Mouse (Mus musculus): Measurements from ENCODE around the gene Hist4h4. TPM values are rescaled to one million over a fixed set of nuclear protein-coding genes. Genes with fewer than 3 reads are reported as not detected.

Hist4h4 gene
- total RNA-seq (2014; fragmentation: Nextera tagmentation) (28.8 and 33.6 TPM in 2 replicates), total RNA-seq (2017) (19.2 and 39.0 TPM in 2 replicates)

GRCm38 (mm10) chr6:136803739-136804633, at the start of gene Hist4h4:
Gene Hist4h4 (minus strand): TSS chr6:136804415.
- peak; percentile 68 for ATAC-seq (replicated peaks; ENCODE audit: low FRiP score, low TSS enrichment, poor library complexity, severe bottlenecking)

- ATAC-seq (replicated peaks; ENCODE audit: low FRiP score, low TSS enrichment, poor library complexity, severe bottlenecking): no peak
Measured at GRCm38 (mm10) chr6:136852762-136853161, 48.5 kb upstream of the Hist4h4 start.

- ATAC-seq (replicated peaks; ENCODE audit: low FRiP score, low TSS enrichment, poor library complexity, severe bottlenecking): no peak
Measured at GRCm38 (mm10) chr6:136852348-136852747, 48.1 kb upstream of the Hist4h4 start.

GRCm38 (mm10) chr6:136850267-136850666, 46.1 kb upstream of the Hist4h4 start:
- no peak for ATAC-seq (replicated peaks; ENCODE audit: low FRiP score, low TSS enrichment, poor library complexity, severe bottlenecking)

GRCm38 (mm10) chr6:136848971-136849370, 44.8 kb upstream of the Hist4h4 start:
- ATAC-seq (replicated peaks; ENCODE audit: low FRiP score, low TSS enrichment, poor library complexity, severe bottlenecking): 0 out of 2 replicates have a peak, but pooled peaks have one; percentile 20

- peak; percentile 83 for ATAC-seq (replicated peaks; ENCODE audit: low FRiP score, low TSS enrichment, poor library complexity, severe bottlenecking)
Measured at GRCm38 (mm10) chr6:136848399-136848798, 44.2 kb upstream of the Hist4h4 start.

- ATAC-seq (replicated peaks; ENCODE audit: low FRiP score, low TSS enrichment, poor library complexity, severe bottlenecking): peak; percentile 57
Measured at GRCm38 (mm10) chr6:136847790-136848189, 43.6 kb upstream of the Hist4h4 start.

- no peak for ATAC-seq (replicated peaks; ENCODE audit: low FRiP score, low TSS enrichment, poor library complexity, severe bottlenecking)
Measured at GRCm38 (mm10) chr6:136847267-136847666, 43.1 kb upstream of the Hist4h4 start.

GRCm38 (mm10) chr6:136845706-136846480, 41.7 kb upstream of the Hist4h4 start:
- no peak for ATAC-seq (replicated peaks; ENCODE audit: low FRiP score, low TSS enrichment, poor library complexity, severe bottlenecking)

- ATAC-seq (replicated peaks; ENCODE audit: low FRiP score, low TSS enrichment, poor library complexity, severe bottlenecking): no peak
Measured at GRCm38 (mm10) chr6:136844903-136845302, 40.7 kb upstream of the Hist4h4 start.

- no peak for ATAC-seq (replicated peaks; ENCODE audit: low FRiP score, low TSS enrichment, poor library complexity, severe bottlenecking)
Measured at GRCm38 (mm10) chr6:136837323-136837722, 33.1 kb upstream of the Hist4h4 start.

GRCm38 (mm10) chr6:136835352-136835751, 31.1 kb upstream of the Hist4h4 start, which contains the start of gene Smco3:
Gene Smco3 (minus strand): TSS chr6:136835452.
- ATAC-seq (replicated peaks; ENCODE audit: low FRiP score, low TSS enrichment, poor library complexity, severe bottlenecking): no peak

- no peak for ATAC-seq (replicated peaks; ENCODE audit: low FRiP score, low TSS enrichment, poor library complexity, severe bottlenecking)
Measured at GRCm38 (mm10) chr6:136831712-136832111, 27.5 kb upstream of the Hist4h4 start.

GRCm38 (mm10) chr6:136828681-136829080, 24.5 kb upstream of the Hist4h4 start:
- no peak for ATAC-seq (replicated peaks; ENCODE audit: low FRiP score, low TSS enrichment, poor library complexity, severe bottlenecking)

GRCm38 (mm10) chr6:136827881-136828561, 23.8 kb upstream of the Hist4h4 start, which contains the start of gene Wbp11:
Gene Wbp11 (minus strand): TSS chr6:136828233.
- peak; percentile 99 for ATAC-seq (replicated peaks; ENCODE audit: low FRiP score, low TSS enrichment, poor library complexity, severe bottlenecking)

- ATAC-seq (replicated peaks; ENCODE audit: low FRiP score, low TSS enrichment, poor library complexity, severe bottlenecking): peak; percentile 10; the same call in 1 of the 2 replicates
Measured at GRCm38 (mm10) chr6:136827516-136827880, 23.3 kb upstream of the Hist4h4 start, which contains the start of gene BC049715. Gene BC049715 (plus strand): TSS chr6:136827626.

- no peak for ATAC-seq (replicated peaks; ENCODE audit: low FRiP score, low TSS enrichment, poor library complexity, severe bottlenecking)
Measured at GRCm38 (mm10) chr6:136827116-136827515, 22.9 kb upstream of the Hist4h4 start.

- no peak for ATAC-seq (replicated peaks; ENCODE audit: low FRiP score, low TSS enrichment, poor library complexity, severe bottlenecking)
Measured at GRCm38 (mm10) chr6:136824987-136825386, 20.8 kb upstream of the Hist4h4 start.

GRCm38 (mm10) chr6:136821086-136821485, 16.9 kb upstream of the Hist4h4 start:
- no peak for ATAC-seq (replicated peaks; ENCODE audit: low FRiP score, low TSS enrichment, poor library complexity, severe bottlenecking)
